Mouse (Mus musculus) lung, adult 2 months (tissue): ENCODE results near the gene Slc28a2.

Source experiments
- CTCF ChIP-seq: fragments of 200-500 bp; IDR thresholded peaks from 2 replicates; pipeline ENCODE4 v1.5.1; 2011; ENCODE audit warnings: mild to moderate bottlenecking, low read length, control low read depth; ENCODE audit not compliant: insufficient read depth
- POLR2A ChIP-seq: fragments of 200-500 bp; IDR thresholded peaks from 2 replicates; pipeline ENCODE4 v1.6.1; 2011; ENCODE audit warnings: low read depth, mild to moderate bottlenecking, control low read depth, low read length, borderline replicate concordance; ENCODE audit errors: extremely low read depth

- TF ChIP-seq CTCF (no peak), POLR2A (no peak)
Observed at GRCm38 (mm10) chr2:122379292-122379650, 47.0 kb upstream of the Slc28a2 start.
